Mouse (Mus musculus) midbrain, embryonic 16.5 days (tissue): Measurements from ENCODE around the gene Gm7995. TPM values are rescaled to one million over a fixed set of nuclear protein-coding genes. Genes with fewer than 3 reads are reported as not detected.
"Not testable (repeated sequence)": the region's sequence is repeated elsewhere in the genome, so short reads cannot be mapped to it uniquely, and the experiment has no call there.

Experiments
- ATAC-seq: fragments of 200-750 bp; cut with Nextera tagmentation; 2 replicates; pipeline ENCODE4 v1.8.0; 2017; ENCODE audit warnings: moderate TSS enrichment
- H3K27ac ChIP-seq: fragments of 300-500 bp; sonication (generic); 2 replicates; pipeline ENCODE4 v1.5.1; 2014; ENCODE audit warnings: mild to moderate bottlenecking, low read length, mixed read lengths
- H3K27me3 ChIP-seq: fragments of 300-500 bp; sonication (generic); 2 replicates; pipeline ENCODE4 v1.6.1; 2014; ENCODE audit warnings: low read depth, low read length, mixed read lengths; ENCODE audit not compliant: control insufficient read depth, insufficient read depth
- H3K36me3 ChIP-seq: fragments of 300-500 bp; sonication (generic); 2 replicates; pipeline ENCODE4 v1.6.1; 2014; ENCODE audit warnings: mild to moderate bottlenecking, low read length, moderate library complexity, mixed read lengths; ENCODE audit not compliant: control insufficient read depth, insufficient read depth
- H3K4me1 ChIP-seq: fragments of 300-500 bp; sonication (generic); 2 replicates; pipeline ENCODE4 v1.6.1; 2014; ENCODE audit warnings: mild to moderate bottlenecking, low read length, mixed read lengths; ENCODE audit not compliant: control insufficient read depth, insufficient read depth
- H3K4me2 ChIP-seq: fragments of 300-500 bp; sonication (generic); 2 replicates; pipeline ENCODE4 v1.6.1; 2014; ENCODE audit warnings: mild to moderate bottlenecking, low read length, mixed read lengths
- H3K4me3 ChIP-seq: fragments of 300-500 bp; sonication (generic); 2 replicates; pipeline ENCODE4 v1.5.1; 2014; ENCODE audit warnings: low read depth, mild to moderate bottlenecking, low read length, moderate library complexity, mixed read lengths
- H3K9ac ChIP-seq: fragments of 300-500 bp; sonication (generic); 2 replicates; pipeline ENCODE4 v1.6.1; 2014; ENCODE audit warnings: low read depth, low read length, mixed read lengths
- H3K9me3 ChIP-seq: fragments of 300-500 bp; sonication (generic); replicated peaks from 2 replicates; pipeline ENCODE4 v1.6.1; 2014; ENCODE audit warnings: mild to moderate bottlenecking, low read length, mixed read lengths; ENCODE audit not compliant: control insufficient read depth, poor library complexity, severe bottlenecking
- WGBS: fragments of 180-500 bp; shearing (Covaris S2); extraction: QIAGEN DNeasy Blood & Tissue Kit; methylation state at CpG from one replicate; pipeline ENCODE4 v1.1.7; 2014; 5-methylcytosine and 5-hydroxymethylcytosine counted together
- microRNA-seq: library from miRNA; unstranded; fragments of <30 nt; microRNA quantifications from one replicate; pipeline ENCODE4, GENCODE M21; 2017
- polyA plus RNA-seq: library from polyadenylated mRNA; unstranded; fragments of >200 nt; fragmentation: Nextera tagmentation; extraction: Ambion mirVana; gene quantifications from 2 replicates; pipeline ENCODE4 v1.2.1, GENCODE M21; 2015

Gene Gm7995
- not detected in 2 replicates for polyA plus RNA-seq

DNA sequence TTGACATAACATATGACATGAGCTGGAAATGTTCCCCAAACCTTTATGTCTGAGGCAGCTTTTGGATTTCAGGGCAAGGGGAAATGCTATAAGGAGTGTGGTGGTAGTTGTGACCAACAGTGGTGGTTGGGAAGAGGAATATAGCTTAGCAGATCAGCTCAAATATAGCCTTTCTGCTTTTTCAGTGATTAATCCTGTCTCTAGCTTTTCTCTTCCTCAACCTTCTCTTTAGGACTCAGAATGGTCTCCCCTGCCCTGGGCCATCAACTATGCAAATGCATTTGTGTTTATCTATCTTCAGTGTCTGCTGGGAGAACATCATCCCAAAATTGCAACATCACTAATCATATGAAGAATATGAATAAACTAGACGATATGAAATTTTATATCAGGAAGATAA, at the start of gene Gm7995:
Gene Gm7995 (plus strand): TSS at position 301 of the 400 bp plus-strand sequence.
- not testable (repeated sequence) for H3K4me2 ChIP-seq, H3K36me3 ChIP-seq, ATAC-seq, H3K27ac ChIP-seq, H3K9me3 ChIP-seq, H3K4me1 ChIP-seq, H3K9ac ChIP-seq, H3K4me3 ChIP-seq, H3K27me3 ChIP-seq
- no CpG with 5 or more reads among the region's 1 CpGs for WGBS

GRCm38 (mm10) chr14:42297258-42297657, 12.8 kb upstream of the Gm7995 start, which contains the start of gene Gm9611:
TSS of gene Gm9611 (minus strand) at chr14:42297358.
- not testable (repeated sequence) for H3K27ac ChIP-seq, H3K27me3 ChIP-seq, H3K4me3 ChIP-seq, H3K36me3 ChIP-seq, H3K4me2 ChIP-seq, H3K9ac ChIP-seq, H3K4me1 ChIP-seq, H3K9me3 ChIP-seq, ATAC-seq
- WGBS, result no CpG with 5 or more reads among the region's 3 CpGs

Small RNA genes lying within 50 kb of the gene (microRNA-seq; reads per million reads assigned to microRNA genes)
- gene Gm25208 (not detected), gene Gm25892 (not detected)

Other genes starting within 250 kb of the Gm7995 start
- not detected in 2 replicates for gene Gm7951, start 192.8 kb upstream of the Gm7995 start, polyA plus RNA-seq
- not detected in 2 replicates for gene Gm17027, start 147.6 kb upstream of the Gm7995 start, polyA plus RNA-seq
- gene Gm3573, start 119.4 kb upstream of the Gm7995 start, polyA plus RNA-seq, result not detected in 2 replicates
- gene Gm17026, start 50.2 kb upstream of the Gm7995 start, polyA plus RNA-seq, result not detected in 2 replicates
- gene Gm9611, start 12.9 kb upstream of the Gm7995 start, polyA plus RNA-seq, result not detected in 2 replicates
- not detected in 2 replicates for gene Gm8005, start 129.5 kb downstream of the Gm7995 start, polyA plus RNA-seq
- gene Gm8011, start 153.7 kb downstream of the Gm7995 start, polyA plus RNA-seq, result not detected in 2 replicates
- not detected in 2 replicates for gene Gm8020, start 192.1 kb downstream of the Gm7995 start, polyA plus RNA-seq
- gene Gm8024, start 214.1 kb downstream of the Gm7995 start, polyA plus RNA-seq, result not detected in 2 replicates